Mouse (Mus musculus) heart, postnatal 4 days (tissue): ENCODE data around the gene Socs7. TPM values are rescaled to one million over a fixed set of nuclear protein-coding genes. Genes with fewer than 3 reads are reported as not detected.

Source experiments
- DNase-seq: peaks from one replicate; pipeline ENCODE4 v3.0.0; 2021
- total RNA-seq, 2 experiments: library from RNA; stranded (reverse); gene quantifications; 2 replicates each; pipeline ENCODE4 v1.2.3; 2021

Socs7 gene
- total RNA-seq, 2 experiments from 2014 or later = 24.2 to 28.9 TPM

DNA sequence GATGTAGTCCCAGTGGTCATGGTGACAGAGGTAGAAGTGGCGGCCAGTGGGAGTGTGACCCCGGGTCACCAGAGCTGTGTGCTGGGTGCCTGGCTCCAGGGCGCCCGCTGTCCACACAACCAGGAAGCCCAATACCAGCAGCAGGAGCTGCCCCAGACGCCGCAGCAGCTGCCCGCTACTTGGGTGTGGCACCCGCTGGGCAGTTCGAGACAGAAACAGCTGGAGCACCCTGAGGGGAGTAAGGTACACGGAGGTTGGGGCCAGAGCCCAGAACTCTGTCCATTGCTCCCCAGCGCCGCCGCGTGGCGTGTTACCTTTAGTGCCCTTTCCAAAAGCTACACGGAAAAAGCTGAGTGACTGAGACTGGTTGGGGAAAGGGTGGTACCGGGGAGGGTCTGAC, 18.7 kb upstream of the Socs7 start:
- peak; percentile 37 for DNase-seq

DNA sequence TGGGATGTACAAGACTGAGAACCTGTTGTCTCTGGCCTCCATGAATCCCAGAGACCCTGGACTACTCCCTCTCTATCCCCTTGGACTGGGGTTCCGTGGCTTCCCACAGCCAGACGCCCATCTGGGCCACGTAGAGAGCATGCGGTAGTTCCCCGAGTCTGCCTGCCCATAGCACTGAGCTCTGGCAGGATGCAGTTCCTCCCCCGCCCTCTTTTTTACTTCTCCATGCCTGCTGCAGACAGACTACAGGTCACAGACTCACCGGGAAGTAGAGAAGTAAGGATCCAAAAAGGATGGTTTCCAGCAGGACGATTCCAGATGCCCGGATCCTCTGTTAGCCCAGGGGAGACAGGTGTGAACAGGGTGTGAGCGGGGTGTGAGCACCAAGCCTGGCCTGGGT, 16.9 kb upstream of the Socs7 start:
- no peak for DNase-seq

DNA sequence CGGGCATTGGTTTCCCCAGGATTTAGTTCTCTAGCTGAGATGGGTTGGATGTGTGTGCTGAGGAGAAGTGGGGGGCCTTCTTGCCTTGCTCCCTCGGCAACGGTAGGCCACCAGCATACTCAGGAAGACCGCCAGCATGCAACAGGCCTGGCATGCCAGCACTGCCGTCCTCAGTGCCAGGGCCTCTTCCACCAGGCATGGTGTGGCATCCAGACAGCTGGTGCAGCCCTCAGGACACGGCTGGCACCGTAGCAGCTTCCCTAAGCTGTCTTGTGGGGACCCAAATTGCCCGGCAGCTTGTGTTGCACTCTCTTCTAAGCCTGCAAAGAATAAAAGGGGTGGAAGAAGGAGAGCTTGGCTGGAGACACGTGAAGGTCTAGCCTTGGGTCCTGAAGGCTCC, 16.0 kb upstream of the Socs7 start:
- no peak for DNase-seq

DNA sequence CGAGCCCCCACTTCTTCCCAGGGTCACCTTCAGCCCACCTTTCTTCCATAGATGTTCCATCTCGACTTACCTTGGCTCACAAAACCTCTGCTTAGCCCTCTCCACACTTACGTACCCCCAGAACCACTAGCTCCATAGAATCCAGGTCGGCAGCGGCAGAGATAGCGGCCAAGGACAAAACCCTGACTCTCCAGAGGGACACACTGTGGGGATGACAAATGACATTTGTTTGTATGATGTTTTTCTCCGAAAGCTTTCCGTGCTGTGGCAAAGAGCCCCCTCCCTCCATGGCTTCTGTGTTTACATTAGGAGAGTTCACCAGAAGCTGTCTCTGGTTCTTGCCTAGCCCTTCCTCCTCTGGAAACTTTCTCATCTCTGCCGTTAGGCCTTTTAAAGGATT, 15.1 kb upstream of the Socs7 start:
- DNase-seq = no peak

DNA sequence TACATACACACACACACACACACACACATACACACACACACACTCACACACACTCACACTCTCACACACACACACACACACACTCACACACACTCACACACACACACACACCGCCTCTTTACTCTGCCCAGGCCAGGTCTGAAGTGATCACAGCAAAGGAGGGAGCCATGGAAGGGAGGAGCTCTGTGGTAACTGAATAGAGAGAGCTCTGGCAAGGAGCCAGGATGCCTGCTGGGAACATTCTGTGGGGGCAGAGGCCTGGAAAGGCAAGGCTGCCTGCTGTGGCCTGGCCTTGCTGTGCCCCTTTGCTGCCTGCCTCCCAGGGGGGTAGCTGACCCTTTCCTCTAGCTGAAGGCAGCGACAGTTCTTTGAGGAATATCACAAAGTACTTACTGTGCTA, 12.3 kb upstream of the Socs7 start:
- DNase-seq = peak; percentile 87

DNA sequence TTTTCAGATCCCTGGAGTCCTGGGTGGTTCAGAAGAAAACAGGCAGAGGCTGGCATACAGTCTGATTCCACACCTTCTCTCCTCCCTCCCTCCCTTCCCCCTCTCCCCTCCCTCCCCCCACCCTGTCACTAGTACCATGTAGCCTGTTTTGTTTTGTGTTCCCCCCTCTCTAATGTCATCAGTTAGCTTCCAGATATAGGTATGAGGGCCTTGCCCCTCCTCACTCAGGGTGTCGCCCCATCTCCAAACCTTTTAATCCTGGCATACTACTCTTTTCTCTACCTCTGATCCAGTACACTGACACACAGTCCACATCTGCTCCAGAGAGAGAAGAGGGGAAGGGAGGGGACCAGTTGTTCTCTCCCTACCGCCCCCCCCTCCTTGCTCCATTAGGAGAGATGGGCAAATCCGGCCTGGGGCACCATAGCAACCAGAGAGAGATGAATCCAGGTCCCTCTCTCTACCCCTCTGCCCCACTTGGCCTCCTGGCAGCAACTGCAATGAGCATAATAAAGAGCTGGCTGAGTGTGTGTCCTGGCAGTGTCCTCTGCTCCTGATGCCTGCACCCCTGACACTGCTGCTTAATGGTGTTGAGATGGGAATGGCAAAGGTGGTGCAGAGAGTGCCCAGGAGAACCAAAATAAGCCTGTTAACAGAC, 10.2 kb upstream of the Socs7 start, which contains the start of gene Gpr179:
Gene Gpr179, minus strand, starts transcription at position 51 of the 658 bp plus-strand sequence.
- DNase-seq = no peak

DNA sequence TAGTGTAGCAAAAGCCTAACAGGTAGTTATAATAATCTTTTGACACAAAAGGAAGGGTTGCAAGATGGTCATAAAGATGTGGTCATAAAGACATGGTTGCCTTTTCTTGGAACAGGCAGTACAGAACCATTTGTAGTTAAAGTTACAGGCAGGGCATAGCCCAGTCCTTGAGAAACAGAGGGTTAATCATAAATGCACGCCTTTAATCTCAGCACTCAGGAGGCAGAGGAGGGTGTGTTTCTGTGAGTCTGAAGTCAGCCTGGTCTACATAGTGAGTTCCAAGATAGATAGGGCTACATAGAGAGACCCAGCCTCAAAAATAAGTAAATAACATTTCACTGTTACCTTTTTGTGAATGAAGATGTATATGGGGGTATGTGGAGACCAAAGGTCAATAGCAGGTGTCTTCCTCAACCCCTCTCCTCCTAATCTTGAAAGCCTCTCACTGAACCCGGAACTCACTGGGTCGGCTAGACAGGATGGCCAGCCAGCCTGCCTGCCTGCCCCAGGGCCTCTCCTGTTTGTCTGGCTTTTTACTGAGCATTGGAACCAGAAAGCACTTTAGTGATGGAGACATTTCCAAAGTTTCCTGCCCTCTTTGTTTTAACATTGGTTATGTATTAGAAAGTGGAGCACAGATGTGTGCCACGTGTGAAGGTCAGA, 9.3 kb upstream of the Socs7 start:
- no peak for DNase-seq

DNA sequence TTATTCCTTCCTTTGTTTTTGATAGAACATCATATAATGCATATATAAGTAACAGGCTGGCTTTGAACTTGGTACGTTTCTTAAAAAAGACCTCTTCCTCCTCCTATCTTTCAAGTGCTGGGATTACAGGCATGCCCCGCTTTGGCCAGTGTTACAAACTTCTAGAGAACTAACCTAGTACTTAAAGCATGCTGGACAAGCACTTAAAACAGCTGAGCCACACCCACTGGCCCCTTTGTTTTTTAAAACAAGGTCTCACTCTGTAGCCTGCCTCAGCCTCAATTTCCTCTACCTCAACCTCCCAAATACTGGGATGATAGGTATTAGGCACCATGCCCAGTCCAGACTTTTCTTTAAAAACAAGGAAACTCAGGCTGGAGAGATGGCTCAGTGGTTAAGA, 7.7 kb upstream of the Socs7 start:
- DNase-seq = no peak

DNA sequence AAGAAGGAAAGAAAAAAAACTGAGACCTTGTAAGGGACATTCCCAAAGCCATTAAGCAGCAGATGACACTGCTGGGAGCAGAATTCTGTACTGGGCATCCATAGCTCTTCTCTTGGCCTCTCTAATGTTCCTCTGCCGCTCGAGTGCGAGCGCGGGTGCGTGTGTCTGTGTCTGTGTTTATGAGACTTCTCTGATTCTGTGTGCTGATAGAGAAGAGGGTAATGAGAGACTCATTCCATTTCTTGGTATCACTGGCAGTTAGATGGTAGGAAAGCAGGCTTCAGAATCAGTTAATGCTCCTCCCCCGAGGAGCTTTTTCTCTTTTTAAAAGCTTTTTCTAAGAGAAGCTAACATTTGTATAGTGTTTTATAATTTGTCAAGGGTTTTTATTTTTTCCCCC, 7.1 kb upstream of the Socs7 start:
- DNase-seq = no peak

DNA sequence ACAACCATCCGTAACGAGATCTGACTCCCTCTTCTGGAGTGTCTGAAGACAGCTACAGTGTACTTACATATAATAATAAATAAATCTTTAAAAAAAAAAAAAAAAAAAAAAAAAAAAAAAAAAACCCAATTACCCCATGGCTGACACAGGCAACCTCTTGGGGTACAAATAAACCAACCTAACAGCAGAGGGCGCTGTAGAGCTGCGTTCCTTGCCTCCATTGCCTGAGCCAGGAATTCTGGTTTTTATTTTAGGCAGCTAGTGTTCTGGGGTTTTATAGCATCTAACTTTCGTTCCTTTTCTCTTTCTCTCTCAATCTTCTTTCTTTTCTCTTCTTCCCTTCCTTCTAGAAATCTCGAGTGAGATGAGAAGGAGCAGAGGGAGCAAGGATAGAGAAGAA, 4.7 kb upstream of the Socs7 start:
- peak; percentile 86 for DNase-seq

DNA sequence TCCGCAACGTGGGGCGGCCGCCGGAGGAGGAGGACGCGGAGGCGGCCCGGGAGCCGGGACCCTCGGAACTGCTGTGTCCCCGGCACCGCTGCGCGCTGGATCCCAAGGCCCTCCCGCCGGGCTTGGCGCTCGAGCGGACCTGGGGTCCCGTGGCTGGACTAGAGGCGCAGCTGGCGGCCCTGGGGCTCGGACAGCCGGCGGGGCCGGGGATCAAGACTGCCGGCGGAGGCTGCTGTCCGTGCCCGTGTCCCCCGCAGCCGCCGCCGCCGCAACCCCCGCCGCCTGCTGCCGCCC, 245 bp downstream of the Socs7 start:
- peak; percentile 49 for DNase-seq

DNA sequence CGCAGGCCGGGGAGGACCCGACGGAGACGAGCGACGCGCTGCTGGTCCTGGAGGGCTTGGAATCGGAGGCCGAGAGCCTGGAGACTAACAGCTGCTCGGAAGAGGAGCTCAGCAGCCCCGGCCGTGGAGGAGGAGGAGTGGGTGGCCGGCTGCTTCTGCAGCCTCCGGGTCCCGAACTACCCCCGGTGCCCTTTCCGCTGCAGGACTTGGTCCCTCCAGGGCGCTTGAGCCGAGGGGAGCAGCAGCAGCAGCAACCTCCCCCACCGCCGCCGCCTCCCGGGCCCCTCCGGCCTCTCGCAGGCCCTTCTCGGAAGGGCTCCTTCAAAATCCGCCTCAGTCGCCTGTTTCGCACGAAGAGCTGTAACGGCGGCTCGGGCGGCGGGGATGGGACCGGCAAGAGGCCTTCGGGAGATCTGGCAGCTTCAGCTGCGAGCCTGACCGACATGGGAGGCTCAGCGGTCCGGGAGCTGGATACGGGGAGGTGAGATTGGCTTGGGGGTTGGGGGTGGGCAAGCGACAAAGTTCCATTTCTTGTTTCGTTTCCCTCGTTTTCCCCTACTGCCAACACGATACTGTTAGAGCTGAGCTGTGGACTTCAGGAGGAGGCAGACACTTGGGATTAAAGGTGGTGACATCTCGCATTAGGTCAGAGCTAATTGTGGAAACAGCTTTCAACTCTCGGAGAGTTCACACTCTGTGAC, 742 bp downstream of the Socs7 start:
- DNase-seq = peak; percentile 50

DNA sequence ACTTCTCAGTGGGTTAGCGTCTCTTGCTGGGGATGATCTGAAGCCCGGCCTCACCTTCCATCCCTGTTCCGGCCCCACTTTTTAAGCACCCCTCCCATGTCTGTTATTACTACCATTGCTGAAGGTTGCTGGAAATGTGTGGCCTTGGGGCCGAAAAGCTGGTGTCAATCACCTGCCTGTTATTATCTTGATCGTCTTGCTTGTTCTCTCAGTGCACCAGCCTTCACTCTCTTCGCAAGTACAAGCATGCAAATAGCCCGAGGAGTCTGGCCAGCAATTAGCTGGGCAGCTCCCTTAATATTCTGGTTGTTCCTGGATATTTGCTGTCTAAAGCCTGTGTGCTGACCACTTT, 1.3 kb downstream of the Socs7 start:
- no peak for DNase-seq

DNA sequence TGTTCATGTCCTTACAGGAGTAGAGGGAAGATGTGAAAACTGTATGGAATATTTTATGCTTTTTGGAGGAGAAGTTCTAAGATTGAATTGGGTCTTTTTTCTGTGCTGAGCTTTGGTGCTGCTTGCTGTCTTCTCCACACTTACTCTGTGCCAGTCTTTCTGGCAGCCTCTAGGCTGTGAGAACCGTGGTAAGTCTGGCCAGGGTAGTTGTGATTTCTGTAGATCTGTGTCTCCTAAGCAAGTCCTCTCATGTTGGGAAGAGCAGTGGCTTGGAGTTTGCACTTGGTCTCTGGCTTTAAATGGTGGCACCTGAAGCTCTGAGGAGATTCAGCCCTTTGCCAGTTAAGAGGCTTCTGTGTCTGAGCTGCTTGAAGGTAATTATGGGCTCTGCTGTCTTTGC, 3.2 kb downstream of the Socs7 start:
- DNase-seq = no peak

DNA sequence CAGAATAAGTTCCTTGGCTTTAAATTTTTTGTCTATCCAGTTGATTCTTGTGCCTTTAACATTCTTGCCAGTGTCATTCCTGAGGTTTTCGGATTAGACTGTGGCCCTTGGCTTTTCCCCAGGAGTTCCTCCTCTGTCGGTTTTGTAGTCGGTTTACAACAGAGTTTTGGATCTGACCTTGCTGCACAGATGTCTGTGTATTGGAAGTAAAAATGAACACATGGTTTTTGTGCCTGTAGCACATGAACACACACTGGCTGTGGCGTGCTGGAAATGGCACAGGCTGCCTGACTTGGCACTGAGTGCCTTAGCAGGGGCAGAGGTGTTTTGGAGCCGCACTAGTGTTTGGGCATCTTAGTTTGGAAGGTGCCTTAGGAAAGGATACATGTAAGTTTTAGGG, 6.2 kb downstream of the Socs7 start:
- no peak for DNase-seq

DNA sequence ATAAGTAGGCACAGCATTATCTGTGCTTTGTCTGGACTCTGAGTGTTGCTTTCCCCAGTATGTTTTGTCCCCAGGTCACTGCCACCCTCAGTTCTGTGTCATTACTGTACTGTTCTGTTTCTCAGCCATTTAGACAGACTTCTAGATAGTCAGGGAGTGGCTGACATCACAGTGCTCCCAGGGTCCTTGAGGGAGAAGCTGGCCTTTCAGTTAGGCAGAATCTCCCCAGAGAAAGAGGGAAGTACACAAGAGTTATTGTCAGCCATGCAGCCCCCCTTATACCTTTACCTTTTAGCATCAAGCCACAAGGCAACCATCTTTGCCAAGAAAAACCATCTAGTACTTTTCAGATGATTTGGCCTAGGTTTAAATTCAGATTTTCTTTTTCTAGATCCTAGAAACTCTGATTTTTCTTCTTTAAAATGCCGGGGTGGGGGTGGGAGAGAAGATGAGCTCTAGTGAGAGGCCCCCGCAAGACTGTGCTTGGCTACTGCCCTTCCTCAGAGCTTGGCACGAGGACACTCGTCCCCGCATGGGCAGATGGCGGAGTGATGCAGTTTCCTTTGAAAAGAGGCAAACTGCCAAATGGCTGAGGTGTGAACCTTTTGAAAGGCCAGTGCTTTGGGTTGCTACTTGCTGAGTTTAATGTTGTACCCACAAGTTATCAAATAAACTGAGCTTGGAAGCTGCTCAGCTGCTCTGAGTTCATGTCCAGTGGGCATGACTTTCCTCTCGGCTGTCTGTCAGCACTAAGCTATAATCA, 8.2 kb downstream of the Socs7 start:
- no peak for DNase-seq

DNA sequence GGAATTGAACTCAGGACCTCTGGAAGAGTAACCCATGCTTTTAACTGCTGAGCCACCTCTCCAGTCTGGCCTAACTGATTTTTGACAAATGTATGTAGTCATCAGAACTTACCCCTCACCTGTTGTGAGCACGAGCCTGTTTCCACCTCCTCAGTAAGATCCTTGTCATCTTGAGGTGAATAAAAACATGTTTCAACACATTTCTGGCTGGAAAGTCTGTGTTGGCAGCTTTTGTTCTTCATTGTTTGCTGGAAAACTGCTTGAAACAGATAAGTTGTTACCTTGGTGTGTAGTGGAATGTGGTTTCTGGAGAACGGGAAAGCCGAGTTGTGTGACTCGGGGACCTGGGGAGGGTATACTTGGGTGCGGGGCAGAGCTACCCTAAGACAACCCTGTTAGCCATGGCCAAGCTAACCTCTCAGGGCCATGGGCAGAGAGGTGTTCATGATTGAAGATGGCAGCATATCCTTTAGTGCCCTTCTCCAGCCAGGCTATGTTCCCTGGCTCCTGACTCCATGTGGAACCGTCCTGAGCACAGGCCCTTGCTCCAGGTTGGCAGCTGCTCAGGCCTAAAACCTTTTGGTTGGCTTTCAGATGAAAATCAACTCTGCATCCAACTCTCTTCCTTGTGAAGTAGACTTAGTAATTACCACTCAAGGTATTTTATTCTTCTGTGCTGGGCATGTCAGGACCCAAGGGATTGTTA, 10.0 kb downstream of the Socs7 start:
- DNase-seq = no peak

DNA sequence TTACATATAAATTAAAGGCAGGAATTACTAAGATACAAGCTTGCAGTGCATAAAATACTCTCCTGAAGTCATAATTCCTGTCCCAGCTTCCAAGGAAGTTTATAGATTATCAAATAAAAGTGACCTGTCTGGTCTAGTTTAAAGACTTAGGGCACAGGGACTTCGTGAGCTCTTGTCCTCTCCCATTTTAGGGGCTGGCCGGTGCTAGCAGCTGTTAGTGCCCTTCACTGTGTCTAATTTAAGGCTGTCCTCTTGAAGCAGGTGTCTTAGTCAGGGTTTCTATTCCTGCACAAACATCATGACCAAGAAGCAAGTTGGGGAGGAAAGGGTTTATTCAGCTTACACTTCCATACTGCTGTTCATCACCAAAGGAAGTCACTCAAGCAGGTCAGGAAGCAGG, 11.1 kb downstream of the Socs7 start:
- DNase-seq = no peak

DNA sequence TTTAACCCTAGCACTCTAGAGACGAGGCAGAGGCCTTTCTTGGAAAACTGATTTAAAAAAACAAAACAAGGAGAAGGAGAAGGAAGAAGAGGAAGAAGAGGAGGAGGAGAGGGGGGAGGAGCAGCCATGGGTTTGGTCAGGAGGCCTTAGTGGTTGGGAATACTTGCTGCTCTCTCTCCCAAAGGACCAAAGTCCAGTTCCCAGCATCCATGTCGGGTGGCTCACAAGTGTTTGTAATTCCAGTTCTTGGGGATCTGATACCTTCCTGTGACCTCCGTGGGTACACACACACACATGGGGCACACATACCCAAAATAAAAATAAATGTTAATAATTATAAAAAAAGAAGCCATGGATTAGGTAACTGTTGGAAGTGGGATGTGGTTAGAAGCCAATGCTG, 17.7 kb downstream of the Socs7 start:
- DNase-seq = no peak

DNA sequence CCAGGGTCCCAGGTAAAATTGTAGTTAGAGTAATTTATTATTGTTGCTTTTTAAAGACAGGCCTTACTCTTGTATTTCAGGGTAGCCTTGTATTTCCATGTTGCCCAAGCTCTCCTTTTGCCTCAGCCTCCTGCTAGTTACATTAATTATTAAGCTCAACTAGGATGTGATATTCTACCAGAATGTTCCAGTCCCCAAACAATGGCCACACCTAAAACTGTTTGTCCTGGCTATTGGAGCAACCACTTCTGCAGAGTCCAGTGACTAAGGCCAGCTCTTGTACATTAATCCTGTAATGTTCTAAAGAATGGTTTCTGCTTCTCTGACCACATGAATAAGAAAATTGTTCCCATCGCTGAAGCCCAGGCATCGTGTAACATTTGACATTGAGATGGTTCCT, 20.7 kb downstream of the Socs7 start:
- no peak for DNase-seq

DNA sequence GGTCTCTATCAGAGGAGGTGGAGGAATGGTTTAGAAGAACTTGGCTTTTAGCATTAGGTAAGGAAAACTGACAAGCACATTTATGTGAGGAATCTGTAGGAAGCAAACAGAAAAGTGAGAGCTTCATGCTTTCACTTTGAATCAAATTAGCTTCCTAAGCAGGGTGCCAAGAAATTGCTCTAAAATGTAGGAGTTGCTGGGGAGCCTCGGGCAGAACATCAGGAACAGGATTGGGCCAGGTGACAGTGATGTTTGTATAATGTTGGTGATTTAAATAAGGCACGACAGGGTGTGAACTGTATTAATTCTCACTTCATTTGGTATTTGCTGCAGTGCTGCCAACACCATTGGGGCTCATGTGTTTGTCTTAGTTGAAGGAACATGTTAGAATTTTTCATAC, 21.4 kb downstream of the Socs7 start:
- no peak for DNase-seq

DNA sequence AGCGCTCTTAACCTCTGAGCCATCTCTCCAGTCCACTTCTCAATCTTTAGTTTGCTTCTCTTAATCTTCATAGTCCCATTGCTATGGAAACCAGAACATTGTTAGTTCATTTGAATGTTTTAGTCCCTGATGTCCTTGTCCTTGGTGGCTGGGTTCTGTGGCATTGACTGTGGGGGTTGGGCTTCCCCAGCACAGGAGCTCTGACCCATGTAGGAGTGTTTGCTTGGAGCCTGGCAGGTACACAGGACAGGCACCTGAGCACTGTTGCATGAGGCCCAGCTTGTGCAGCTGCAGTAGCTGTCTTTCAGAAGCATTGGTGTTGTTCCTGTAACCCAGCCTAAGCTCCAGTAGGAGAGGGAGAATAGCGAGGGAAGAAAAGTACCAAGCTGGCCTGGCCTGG, 25.5 kb downstream of the Socs7 start:
- no peak for DNase-seq

DNA sequence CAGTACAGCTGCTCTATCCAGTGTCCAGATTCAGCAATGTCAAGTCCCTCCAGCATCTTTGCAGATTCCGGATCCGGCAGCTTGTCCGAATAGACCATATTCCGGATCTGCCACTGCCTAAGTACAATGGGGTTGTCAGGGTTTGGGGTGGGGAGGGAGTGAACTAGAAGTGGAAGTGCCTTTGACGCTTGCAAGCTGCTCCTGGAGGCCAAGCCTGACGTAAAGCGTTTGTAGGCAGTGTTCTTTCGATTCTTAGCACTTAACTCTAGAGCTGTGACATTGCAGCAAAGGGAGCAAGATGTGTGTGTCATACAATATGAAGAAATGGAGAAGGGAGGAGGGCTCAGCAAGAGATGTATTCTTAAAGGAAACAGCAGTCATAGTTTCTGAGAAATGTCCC, 26.8 kb downstream of the Socs7 start:
- DNase-seq = no peak
